Mouse (Mus musculus): ENCODE results near the gene Epha1. TPM values are rescaled to one million over a fixed set of nuclear protein-coding genes. Genes with fewer than 3 reads are reported as not detected.

The Epha1 gene
- polyA plus RNA-seq, 1 experiment from 2014 or later: 0.24 TPM

DNA sequence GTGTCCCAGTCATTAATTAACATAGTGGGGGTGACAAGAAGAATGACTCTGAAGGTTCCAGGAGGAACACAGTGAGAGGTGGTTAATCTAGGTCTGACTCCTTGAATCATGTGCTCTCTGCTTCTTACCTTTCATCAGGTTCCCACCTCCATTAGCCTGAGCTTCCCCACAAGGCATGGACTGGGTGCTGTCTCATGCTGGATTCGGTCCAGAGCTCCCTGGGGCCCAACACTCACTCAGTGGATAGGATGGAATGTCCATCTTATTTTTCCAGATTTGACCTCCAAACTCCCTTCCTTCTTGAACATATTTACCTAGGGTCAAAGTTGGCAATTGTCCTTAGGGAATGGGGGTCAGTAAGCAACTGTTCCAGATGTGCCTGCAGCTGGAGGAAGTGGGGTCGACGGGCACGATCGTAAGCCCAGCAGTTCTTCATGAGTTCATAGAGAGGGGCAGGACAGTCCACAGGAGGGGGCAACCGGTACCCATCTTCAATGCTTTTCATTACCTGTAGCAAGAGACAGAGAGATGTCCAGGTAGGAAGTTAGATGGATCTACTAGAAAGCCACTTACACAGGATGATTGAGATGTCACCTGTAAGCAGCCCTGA, 12.7 kb downstream of the Epha1 start:
- 95% methylated on average over 6 of the region's 6 CpGs for WGBS
- no peak overlapping the region for H3K27ac ChIP-seq (replicated peaks)
- no peaks in the 10 kb centered on the region for H3K9me3 ChIP-seq (replicated peaks)
- no peaks in the 10 kb centered on the region for H3K27me3 ChIP-seq (replicated peaks)
- no peak overlapping the region for H3K4me2 ChIP-seq
- H3K36me3 ChIP-seq: peaks cover 49% of the 10 kb centered on the region
- no peak for ATAC-seq (ENCODE audit: low FRiP score)
- H3K4me1 ChIP-seq: 0 out of 2 replicates have a peak, but pooled peaks cover 4% of the 10 kb centered on the region
- H3K4me3 ChIP-seq (replicated peaks): no peak overlapping the region
- no peak overlapping the region for H3K9ac ChIP-seq (replicated peaks)

DNA sequence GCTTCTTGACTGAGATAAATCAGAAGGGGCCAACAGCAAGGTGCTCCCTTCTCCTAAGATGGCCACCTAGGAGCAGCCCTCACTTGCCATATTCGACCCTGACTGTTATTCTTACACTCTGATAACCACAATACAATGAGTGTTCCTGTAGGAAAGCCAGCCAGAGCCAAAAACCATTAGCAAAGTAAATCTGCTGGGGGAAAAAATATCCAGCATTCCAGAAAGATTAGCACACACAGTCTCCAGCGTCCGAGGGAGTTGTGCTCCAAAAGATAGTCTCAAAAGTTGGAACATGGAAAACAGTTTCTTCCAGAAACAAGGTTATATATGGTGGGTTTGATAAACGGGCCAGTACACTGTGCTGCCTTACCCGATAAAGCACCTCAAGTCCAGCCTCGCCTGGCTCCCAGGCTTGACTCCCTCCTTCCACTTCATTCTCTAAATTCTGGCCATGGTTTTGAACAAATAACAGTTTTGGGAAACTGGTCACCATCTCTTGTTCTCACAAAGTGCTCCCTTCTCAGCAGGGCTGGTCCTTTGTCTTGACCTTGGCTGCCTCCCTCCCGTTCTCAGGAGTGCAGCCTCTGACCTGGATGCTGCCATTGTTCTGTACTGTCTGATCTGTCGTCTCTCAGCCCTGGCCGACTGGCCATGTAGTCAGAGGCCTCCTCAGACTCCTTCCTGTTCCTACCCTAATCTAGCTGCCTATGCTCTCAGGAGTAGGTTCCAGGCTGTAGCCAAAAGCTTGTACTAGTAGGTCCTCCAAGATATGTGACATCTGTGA, 13.5 kb downstream of the Epha1 start:
- no peak overlapping the region for H3K4me2 ChIP-seq
- no peaks in the 10 kb centered on the region for H3K27me3 ChIP-seq (replicated peaks)
- peaks cover 49% of the 10 kb centered on the region for H3K36me3 ChIP-seq
- H3K4me3 ChIP-seq (replicated peaks): no peak overlapping the region
- peaks cover 6% of the 10 kb centered on the region for H3K4me1 ChIP-seq
- no peak for ATAC-seq (ENCODE audit: low FRiP score)
- H3K9ac ChIP-seq (replicated peaks): no peak overlapping the region
- 74% methylated on average over 9 of the region's 9 CpGs for WGBS
- H3K9me3 ChIP-seq (replicated peaks): no peaks in the 10 kb centered on the region
- no peak overlapping the region for H3K27ac ChIP-seq (replicated peaks)

DNA sequence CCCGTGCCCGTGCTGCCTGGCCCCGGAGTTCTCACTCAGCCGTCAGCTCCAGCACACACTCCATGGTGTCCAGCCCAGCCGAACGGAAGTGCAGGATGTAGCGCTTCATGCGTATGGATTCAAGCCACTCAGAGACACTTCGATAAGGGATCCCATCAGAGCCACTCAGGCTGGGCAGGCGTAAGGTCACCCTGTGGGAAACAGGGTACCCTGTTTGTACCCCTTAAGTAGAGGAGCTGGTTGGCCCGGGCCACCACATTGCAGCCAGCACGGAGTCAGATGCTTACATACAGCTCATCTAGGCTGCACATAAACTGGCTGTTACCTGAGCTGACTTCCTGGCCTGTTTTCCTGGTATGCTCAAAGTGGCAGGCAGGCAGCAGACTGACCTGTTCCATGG, 14.2 kb downstream of the Epha1 start:
- H3K27ac ChIP-seq (replicated peaks): no peak overlapping the region
- H3K9ac ChIP-seq (replicated peaks): no peak overlapping the region
- peaks cover 49% of the 10 kb centered on the region for H3K36me3 ChIP-seq
- WGBS: 92% methylated on average over 12 of the region's 12 CpGs
- H3K9me3 ChIP-seq (replicated peaks): no peaks in the 10 kb centered on the region
- no peaks in the 10 kb centered on the region for H3K27me3 ChIP-seq (replicated peaks)
- H3K4me3 ChIP-seq (replicated peaks): no peak overlapping the region
- H3K4me1 ChIP-seq: peaks cover 12% of the 10 kb centered on the region
- no peak overlapping the region for H3K4me2 ChIP-seq
- ATAC-seq (ENCODE audit: low FRiP score): no peak

- H3K4me2 ChIP-seq: no peak overlapping the region
- no peak overlapping the region for H3K9ac ChIP-seq (replicated peaks)
- H3K4me1 ChIP-seq: peaks cover 21% of the 10 kb centered on the region
- no peak overlapping the region for H3K4me3 ChIP-seq (replicated peaks)
- no peaks in the 10 kb centered on the region for H3K27me3 ChIP-seq (replicated peaks)
- WGBS: 39% methylated on average over 6 of the region's 6 CpGs
- H3K36me3 ChIP-seq: peaks cover 49% of the 10 kb centered on the region
- H3K9me3 ChIP-seq (replicated peaks): no peaks in the 10 kb centered on the region
- ATAC-seq (ENCODE audit: low FRiP score): no peak
- H3K27ac ChIP-seq (replicated peaks): no peak overlapping the region
These were observed 15.2 kb downstream of the Epha1 start for GRCm38 (mm10) chr6:42357901-42358300.

GRCm38 (mm10) chr6:42356913-42357312, 16.2 kb downstream of the Epha1 start:
- Histone ChIP-seq H3K4me2 (no peak overlapping the region), H3K9me3 (replicated peaks) (no peaks in the 10 kb centered on the region), H3K4me3 (replicated peaks) (no peak overlapping the region), H3K36me3 (peaks cover 56% of the 10 kb centered on the region), H3K27me3 (replicated peaks) (no peaks in the 10 kb centered on the region), H3K9ac (replicated peaks) (no peak overlapping the region), H3K27ac (replicated peaks) (no peak overlapping the region), H3K4me1 (peaks cover 25% of the 10 kb centered on the region)
- no peak for ATAC-seq (ENCODE audit: low FRiP score)
- WGBS: 95% methylated on average over 5 of the region's 5 CpGs

- H3K9me3 ChIP-seq (replicated peaks): no peaks in the 10 kb centered on the region
- H3K4me2 ChIP-seq: no peak overlapping the region
- no peak for ATAC-seq (ENCODE audit: low FRiP score)
- no peak overlapping the region for H3K4me3 ChIP-seq (replicated peaks)
- peaks cover 60% of the 10 kb centered on the region for H3K36me3 ChIP-seq
- H3K9ac ChIP-seq (replicated peaks): no peak overlapping the region
- no peak overlapping the region for H3K27ac ChIP-seq (replicated peaks)
- 91% methylated on average over 13 of the region's 13 CpGs for WGBS
- no peaks in the 10 kb centered on the region for H3K27me3 ChIP-seq (replicated peaks)
- peaks cover 34% of the 10 kb centered on the region for H3K4me1 ChIP-seq
These were observed 17.1 kb downstream of the Epha1 start for GRCm38 (mm10) chr6:42355794-42356600.

DNA sequence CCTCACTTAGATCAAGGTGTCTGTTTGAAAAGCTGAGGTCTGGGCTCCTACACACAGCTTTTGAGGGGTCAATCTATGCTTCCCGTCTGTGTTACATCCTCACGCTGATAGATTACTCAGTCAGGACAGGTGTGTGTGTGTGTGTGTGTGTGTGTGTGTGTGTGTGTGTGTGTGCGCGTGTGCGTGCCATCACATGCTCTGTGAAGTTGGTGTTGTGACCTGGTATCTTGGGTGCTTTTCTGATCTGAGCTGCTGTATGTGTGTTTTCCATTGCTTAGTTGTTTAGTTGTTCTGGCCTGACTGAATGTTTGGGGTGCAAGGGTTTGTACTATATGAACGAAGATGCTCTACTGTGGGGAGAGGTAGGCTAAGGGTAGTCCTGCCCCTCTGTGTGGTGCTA, 17.7 kb downstream of the Epha1 start:
- no peaks in the 10 kb centered on the region for H3K27me3 ChIP-seq (replicated peaks)
- peaks cover 40% of the 10 kb centered on the region for H3K4me1 ChIP-seq
- no peak overlapping the region for H3K9ac ChIP-seq (replicated peaks)
- ATAC-seq (ENCODE audit: low FRiP score): no peak
- peaks cover 57% of the 10 kb centered on the region for H3K36me3 ChIP-seq
- 97% methylated on average over 6 of the region's 6 CpGs for WGBS
- H3K9me3 ChIP-seq (replicated peaks): no peaks in the 10 kb centered on the region
- H3K4me2 ChIP-seq: no peak overlapping the region
- H3K27ac ChIP-seq (replicated peaks): no peak overlapping the region
- H3K4me3 ChIP-seq (replicated peaks): no peak overlapping the region

- no peak overlapping the region for H3K27ac ChIP-seq (replicated peaks)
- H3K36me3 ChIP-seq: peaks cover 47% of the 10 kb centered on the region
- H3K4me2 ChIP-seq: peak overlapping the region; percentile 7; the same call in 1 of the 2 replicates
- H3K27me3 ChIP-seq (replicated peaks): no peaks in the 10 kb centered on the region
- no peak overlapping the region for H3K4me3 ChIP-seq (replicated peaks)
- no peaks in the 10 kb centered on the region for H3K9me3 ChIP-seq (replicated peaks)
- no peak overlapping the region for H3K9ac ChIP-seq (replicated peaks)
- 58% methylated on average over 11 of the region's 11 CpGs for WGBS
- peaks cover 40% of the 10 kb centered on the region for H3K4me1 ChIP-seq
- no peak for ATAC-seq (ENCODE audit: low FRiP score)
These were observed 18.7 kb downstream of the Epha1 start for GRCm38 (mm10) chr6:42354076-42355019.

DNA sequence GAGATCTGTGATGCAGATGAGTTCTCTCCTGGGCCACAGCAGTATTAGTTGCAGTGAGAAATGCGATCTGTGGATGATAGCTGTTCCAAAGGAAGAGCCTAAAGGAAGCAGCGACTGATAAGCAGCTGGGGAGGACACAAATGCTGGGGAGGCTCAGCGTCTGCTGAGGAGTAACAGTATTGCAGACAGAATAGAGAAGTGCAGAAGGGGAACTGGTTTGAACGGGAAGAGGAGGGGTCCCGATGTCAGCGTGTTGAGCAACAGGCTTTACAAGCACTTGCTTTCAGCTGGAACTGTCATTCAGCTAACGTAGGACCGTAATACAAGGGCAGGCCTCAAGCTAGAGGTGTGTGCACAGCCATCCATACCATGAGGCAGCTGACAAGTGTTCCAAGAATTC, 19.9 kb downstream of the Epha1 start:
- Histone ChIP-seq H3K27me3 (replicated peaks) (no peaks in the 10 kb centered on the region), H3K9ac (replicated peaks) (no peak overlapping the region), H3K27ac (replicated peaks) (no peak overlapping the region), H3K36me3 (peaks cover 37% of the 10 kb centered on the region), H3K4me2 (no peak overlapping the region), H3K4me1 (peaks cover 51% of the 10 kb centered on the region), H3K4me3 (replicated peaks) (no peak overlapping the region), H3K9me3 (replicated peaks) (no peaks in the 10 kb centered on the region)
- ATAC-seq (ENCODE audit: low FRiP score): no peak
- 84% methylated on average over 8 of the region's 8 CpGs for WGBS

DNA sequence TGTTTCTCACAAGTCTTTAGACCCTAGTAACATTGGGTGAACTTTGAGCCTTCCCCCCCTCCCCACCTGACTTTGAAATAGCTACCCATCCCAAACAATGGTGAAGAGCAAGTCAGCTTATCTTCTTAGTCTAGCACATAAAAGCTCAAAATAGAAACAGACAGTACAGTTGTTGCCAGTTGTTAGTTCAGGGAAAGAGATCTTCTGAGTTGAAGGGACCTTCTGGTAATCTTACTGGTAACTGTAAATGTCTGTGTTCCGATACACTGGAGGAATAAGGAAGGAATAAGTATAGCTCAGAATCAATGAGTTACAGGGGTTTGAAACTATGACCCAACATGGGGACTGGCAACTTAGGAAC, 20.6 kb downstream of the Epha1 start:
- Histone ChIP-seq H3K4me2 (no peak overlapping the region), H3K36me3 (peaks cover 30% of the 10 kb centered on the region)

More for the DNA sequence above, 20.6 kb downstream of the Epha1 start:
- no peak overlapping the region for H3K27ac ChIP-seq (replicated peaks)
- H3K4me1 ChIP-seq: peaks cover 52% of the 10 kb centered on the region
- 96% methylated on average over 1 of the region's 1 CpGs for WGBS
- H3K9me3 ChIP-seq (replicated peaks): no peaks in the 10 kb centered on the region
- no peak for ATAC-seq (ENCODE audit: low FRiP score)
- H3K9ac ChIP-seq (replicated peaks): no peak overlapping the region
- no peaks in the 10 kb centered on the region for H3K27me3 ChIP-seq (replicated peaks)
- H3K4me3 ChIP-seq (replicated peaks): no peak overlapping the region

All from neural tube, embryonic 15.5 days (tissue).